Mouse (Mus musculus) stomach, postnatal 0 days (tissue): Measurements from ENCODE around the gene Dnm3. TPM values are rescaled to one million over a fixed set of nuclear protein-coding genes. Genes with fewer than 3 reads are reported as not detected.

Experiments used
- ATAC-seq: fragments of 200-750 bp; cut with Nextera tagmentation; 2 replicates; pipeline ENCODE4 v1.8.0; 2017; ENCODE audit not compliant: low FRiP score, low TSS enrichment
- DNase-seq: peaks from one replicate; pipeline ENCODE4 v3.0.0-alpha.2; 2016; ENCODE audit warnings: low spot score
- H3K27ac ChIP-seq: fragments of 300-500 bp; sonication (generic); replicated peaks from 2 replicates; pipeline ENCODE4 v1.5.1; 2014; ENCODE audit warnings: mild to moderate bottlenecking, control low read depth
- H3K27me3 ChIP-seq: fragments of 300-500 bp; sonication (generic); 2 replicates; pipeline ENCODE4 v1.6.1; 2014; ENCODE audit warnings: low read length; ENCODE audit not compliant: control insufficient read depth, insufficient read depth
- H3K36me3 ChIP-seq: fragments of 300-500 bp; sonication (generic); 2 replicates; pipeline ENCODE4 v1.6.1; 2014; ENCODE audit warnings: low read length, mixed read lengths; ENCODE audit not compliant: control insufficient read depth, insufficient read depth
- H3K4me1 ChIP-seq: fragments of 300-500 bp; sonication (generic); replicated peaks from 2 replicates; pipeline ENCODE4 v1.6.1; 2014; ENCODE audit warnings: antibody characterized with exemption; ENCODE audit not compliant: control insufficient read depth, insufficient read depth
- H3K4me2 ChIP-seq: fragments of 300-500 bp; sonication (generic); replicated peaks from 2 replicates; pipeline ENCODE4 v1.6.1; 2014; ENCODE audit warnings: low read depth, mild to moderate bottlenecking, control low read depth, moderate library complexity
- H3K4me3 ChIP-seq: fragments of 300-500 bp; sonication (generic); 2 replicates; pipeline ENCODE4 v1.5.1; 2014; ENCODE audit warnings: low read depth, low read length, control low read depth
- H3K9ac ChIP-seq: fragments of 300-500 bp; sonication (generic); 2 replicates; pipeline ENCODE4 v1.6.1; 2014; ENCODE audit warnings: mild to moderate bottlenecking, low read length, control low read depth, mixed read lengths
- H3K9me3 ChIP-seq: fragments of 300-500 bp; sonication (generic); 2 replicates; pipeline ENCODE4 v1.6.1; 2016; ENCODE audit warnings: low read length; ENCODE audit not compliant: control insufficient read depth
- CTCF ChIP-seq: IDR thresholded peaks from 2 replicates; pipeline ENCODE4 v1.5.1; 2016; ENCODE audit warnings: antibody characterized with exemption, low read depth, mild to moderate bottlenecking, moderate library complexity
- EP300 ChIP-seq: optimal IDR thresholded peaks from 2 replicates; pipeline ENCODE3; 2016; ENCODE audit warnings: antibody characterized with exemption
- WGBS: fragments of 180-500 bp; shearing (Covaris S2); extraction: QIAGEN DNeasy Blood & Tissue Kit; methylation state at CpG from one replicate; pipeline ENCODE4 v1.1.7; 2014; 5-methylcytosine and 5-hydroxymethylcytosine counted together
- polyA plus RNA-seq: library from polyadenylated mRNA; unstranded; fragments of >200 nt; fragmentation: Nextera tagmentation; extraction: Ambion mirVana; gene quantifications from 2 replicates; pipeline ENCODE4 v1.2.1, GENCODE M21; 2015

Gene Dnm3
- 2.1 and 2.6 TPM in 2 replicates for polyA plus RNA-seq

DNA sequence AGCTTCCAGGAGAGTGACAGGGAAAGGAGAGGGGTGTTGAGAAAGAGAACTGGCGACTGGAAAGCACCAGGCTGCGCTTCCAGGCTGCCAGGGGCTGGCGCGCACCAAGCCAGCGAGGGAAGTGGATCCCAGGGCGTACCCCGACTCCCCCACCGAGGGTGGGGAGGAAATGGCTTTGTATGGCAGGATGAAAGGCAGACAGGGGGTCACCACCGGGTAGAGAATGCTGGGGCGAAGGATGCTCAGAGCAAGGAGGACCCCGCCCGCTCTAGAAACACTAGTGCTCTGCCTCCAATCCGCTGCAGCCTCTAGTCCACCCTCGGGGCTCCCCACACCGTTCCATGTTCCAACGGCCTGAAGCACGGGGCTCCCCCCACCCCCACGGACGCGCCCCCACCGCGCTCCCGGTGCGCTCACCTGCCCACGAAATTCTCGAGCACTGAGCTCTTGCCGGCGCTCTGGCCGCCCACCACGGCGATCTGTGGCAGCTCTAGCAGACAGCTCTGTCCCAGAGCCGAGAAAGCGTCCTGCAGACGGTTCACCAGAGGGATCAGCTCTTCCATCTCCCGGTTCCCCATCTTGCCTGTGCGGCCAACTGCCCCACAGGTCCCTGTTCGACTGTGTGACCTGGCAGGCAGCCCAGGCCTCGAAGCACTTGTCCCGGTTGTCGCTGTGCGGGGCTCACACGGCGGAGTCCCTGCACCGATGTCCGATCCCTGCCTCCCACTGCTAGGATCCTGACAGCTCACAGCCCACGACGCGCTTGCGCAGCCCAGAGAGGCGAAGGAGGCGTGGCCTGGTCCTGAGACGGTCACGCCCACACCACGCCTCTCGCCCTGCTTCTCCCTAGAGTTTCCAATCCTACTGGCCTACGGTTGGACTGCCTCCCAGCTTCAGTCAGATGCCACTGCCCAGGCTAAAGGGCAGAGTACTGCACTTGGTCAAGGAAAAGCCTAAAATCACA is at the start of gene Dnm3:
TSS of gene Dnm3 (minus strand) at position 789 of the 964 bp plus-strand sequence.
- Histone ChIP-seq H3K9ac (peak within 1 kb of the TSS; percentile 48), H3K36me3 (no peaks in the 10 kb centered on the region), H3K4me1 (no peaks in the 10 kb centered on the region), H3K4me3 (peak within 1 kb of the TSS; percentile 59), H3K27me3 (no peaks in the 10 kb centered on the region), H3K4me2 (peak within 1 kb of the TSS; percentile 91), H3K27ac (no peak within 1 kb of the TSS), H3K9me3 (no peaks in the 10 kb centered on the region)
- WGBS = under 1% methylated on average over 54 of the region's 56 CpGs
- peak; percentile 98 for ATAC-seq
- DNase-seq = peak; percentile 90
- TF ChIP-seq CTCF = peak; percentile 57
- TF ChIP-seq EP300 = no peak

- TF ChIP-seq CTCF = no peak
- TF ChIP-seq EP300 = no peak
- ATAC-seq (no peak), DNase-seq (no peak)
- Histone ChIP-seq H3K9ac (no peak overlapping the region), H3K27ac (no peak overlapping the region), H3K9me3 (no peaks in the 10 kb centered on the region), H3K36me3 (no peaks in the 10 kb centered on the region), H3K4me1 (no peaks in the 10 kb centered on the region), H3K27me3 (no peaks in the 10 kb centered on the region), H3K4me2 (no peak overlapping the region), H3K4me3 (no peak overlapping the region)
- 80% methylated on average over 1 of the region's 1 CpGs for WGBS
Observed at GRCm38 (mm10) chr1:162515116-162515515, 37.3 kb upstream of the Dnm3 start.

- ATAC-seq (no peak), DNase-seq (no peak)
- Histone ChIP-seq H3K4me3 (no peak overlapping the region), H3K4me2 (no peak overlapping the region), H3K9ac (no peak overlapping the region), H3K36me3 (no peaks in the 10 kb centered on the region), H3K27me3 (no peaks in the 10 kb centered on the region), H3K9me3 (no peaks in the 10 kb centered on the region), H3K4me1 (no peaks in the 10 kb centered on the region), H3K27ac (no peak overlapping the region)
- 70% methylated on average over 2 of the region's 2 CpGs for WGBS
- no peak for TF ChIP-seq CTCF
- TF ChIP-seq EP300 = no peak
Observed at GRCm38 (mm10) chr1:162510013-162510356, 32.2 kb upstream of the Dnm3 start.

DNA sequence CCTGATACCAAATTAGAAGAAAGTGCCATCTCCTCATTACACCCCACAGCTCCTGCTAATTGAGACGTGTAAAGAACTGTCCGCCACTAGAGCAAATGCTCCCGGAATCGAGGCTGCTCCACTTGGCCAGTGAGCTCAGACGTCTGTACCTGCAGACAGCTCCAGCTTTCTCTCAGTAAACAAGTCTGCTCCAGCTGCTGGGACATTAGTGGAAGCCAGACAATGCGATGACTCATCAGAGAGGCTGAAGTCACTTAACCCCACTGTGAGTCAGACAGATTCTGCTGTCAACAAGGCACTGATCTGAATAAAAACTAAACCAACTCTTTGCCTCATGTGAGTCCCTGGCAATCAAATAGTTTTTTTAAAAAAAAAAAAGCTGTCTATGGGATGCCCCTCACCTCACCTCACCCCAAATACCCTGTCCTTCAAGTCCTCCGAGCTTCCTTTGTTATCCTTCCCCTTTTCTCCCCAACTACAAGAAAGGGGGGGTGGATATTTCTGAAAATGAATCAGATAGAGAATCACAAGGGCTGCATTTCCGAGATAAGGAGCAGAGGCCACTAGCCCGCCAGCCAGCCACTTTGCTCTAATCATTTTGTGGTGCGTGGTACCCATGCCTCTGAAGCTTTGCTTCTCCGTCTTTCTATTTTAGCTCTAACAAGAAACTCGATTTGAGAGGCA is 31.6 kb upstream of the Dnm3 start:
- H3K9me3 ChIP-seq = no peaks in the 10 kb centered on the region
- TF ChIP-seq EP300 = no peak
- TF ChIP-seq CTCF = no peak
- ATAC-seq = peak; percentile 87; the same call in 1 of the 2 replicates
- H3K9ac ChIP-seq = no peak overlapping the region
- 32% methylated on average over 12 of the region's 12 CpGs for WGBS
- no peaks in the 10 kb centered on the region for H3K36me3 ChIP-seq
- no peak overlapping the region for H3K4me2 ChIP-seq
- no peak overlapping the region for H3K4me3 ChIP-seq
- no peak overlapping the region for H3K27ac ChIP-seq
- no peaks in the 10 kb centered on the region for H3K27me3 ChIP-seq
- no peaks in the 10 kb centered on the region for H3K4me1 ChIP-seq
- DNase-seq = peak; percentile 28

- H3K9ac ChIP-seq = no peak overlapping the region
- no peaks in the 10 kb centered on the region for H3K9me3 ChIP-seq
- no peaks in the 10 kb centered on the region for H3K27me3 ChIP-seq
- no peak overlapping the region for H3K4me2 ChIP-seq
- no peaks in the 10 kb centered on the region for H3K36me3 ChIP-seq
- no peak for TF ChIP-seq EP300
- TF ChIP-seq CTCF = no peak
- ATAC-seq = no peak
- WGBS = 79% methylated on average over 4 of the region's 4 CpGs
- DNase-seq = no peak
- H3K4me1 ChIP-seq = no peaks in the 10 kb centered on the region
- H3K27ac ChIP-seq = no peak overlapping the region
- H3K4me3 ChIP-seq = no peak overlapping the region
Observed at GRCm38 (mm10) chr1:162508211-162509005, 30.6 kb upstream of the Dnm3 start.
